Mouse (Mus musculus) bone marrow macrophage, adult 2 months (primary cell): ENCODE data around the gene Nol9.

ENCODE experiments used
- CTCF ChIP-seq: IDR thresholded peaks from 2 replicates; pipeline ENCODE4 v1.5.1; 2012; ENCODE audit warnings: low read depth, mild to moderate bottlenecking, low read length, moderate library complexity
- POLR2A ChIP-seq: IDR thresholded peaks from 2 replicates; pipeline ENCODE4 v1.6.1; 2012; ENCODE audit warnings: mild to moderate bottlenecking, low read depth, low read length, borderline replicate concordance

GRCm38 (mm10) chr4:152013036-152013813 lies 25.9 kb upstream of the Nol9 start:
- no peak for TF ChIP-seq CTCF
- TF ChIP-seq POLR2A = no peak
